Mouse (Mus musculus): ENCODE measurements at regions not wholly inside any gene's neighbourhood (a gene's known extent, or its start where the extent isn't known, plus 50 kb on each side); places are given as distances from the start of the nearest gene placed in this dataset.

DNA sequence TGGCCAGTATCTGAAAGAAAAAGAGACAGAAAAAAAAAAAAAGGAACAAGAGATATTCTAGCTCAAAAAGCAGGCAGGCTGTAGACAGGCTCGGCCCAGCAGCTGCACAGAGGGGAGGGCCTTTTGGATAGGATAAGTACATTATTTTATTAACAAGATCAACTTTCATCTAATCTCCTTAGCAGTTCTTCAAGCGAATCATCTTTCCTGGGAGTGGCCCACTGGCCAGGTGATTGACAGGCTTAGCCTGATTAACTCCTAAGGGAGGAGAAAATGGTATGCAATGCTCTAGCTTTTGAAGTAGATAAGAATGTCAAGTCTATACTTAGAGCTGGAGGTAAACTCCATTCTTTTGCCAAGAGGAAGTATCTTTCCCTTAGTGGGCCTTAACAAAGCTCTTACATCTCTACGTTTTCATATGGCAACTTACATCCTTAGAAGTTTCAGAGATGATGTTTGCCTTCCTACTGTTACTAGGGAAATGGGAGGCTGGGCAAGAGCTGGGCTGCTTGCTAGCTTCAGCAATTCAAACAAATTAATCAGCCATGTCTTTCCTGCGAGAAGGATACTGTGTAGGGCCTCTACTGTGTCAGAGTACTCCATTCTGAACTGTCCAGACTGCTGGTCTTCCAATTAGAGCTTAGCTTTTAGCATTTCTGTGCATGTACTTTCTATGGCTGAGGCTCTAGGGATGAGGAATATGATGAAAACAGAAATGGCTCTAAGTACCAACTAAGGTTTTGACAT lies 92.2 kb upstream of the Usp38 start:
- TF ChIP-seq NRF1 (IDR thresholded peaks at IDR 0.05; ENCODE audit: low read depth, low read length) (no peak), EP300 (IDR thresholded peaks at IDR 0.05; ENCODE audit: low read length) (no peak)
